Mouse (Mus musculus): ENCODE results near the gene Zfp385a.
A peak's percentile ranks its signal among the peaks of the same experiment; 100 is the strongest.

The Zfp385a gene

DNA sequence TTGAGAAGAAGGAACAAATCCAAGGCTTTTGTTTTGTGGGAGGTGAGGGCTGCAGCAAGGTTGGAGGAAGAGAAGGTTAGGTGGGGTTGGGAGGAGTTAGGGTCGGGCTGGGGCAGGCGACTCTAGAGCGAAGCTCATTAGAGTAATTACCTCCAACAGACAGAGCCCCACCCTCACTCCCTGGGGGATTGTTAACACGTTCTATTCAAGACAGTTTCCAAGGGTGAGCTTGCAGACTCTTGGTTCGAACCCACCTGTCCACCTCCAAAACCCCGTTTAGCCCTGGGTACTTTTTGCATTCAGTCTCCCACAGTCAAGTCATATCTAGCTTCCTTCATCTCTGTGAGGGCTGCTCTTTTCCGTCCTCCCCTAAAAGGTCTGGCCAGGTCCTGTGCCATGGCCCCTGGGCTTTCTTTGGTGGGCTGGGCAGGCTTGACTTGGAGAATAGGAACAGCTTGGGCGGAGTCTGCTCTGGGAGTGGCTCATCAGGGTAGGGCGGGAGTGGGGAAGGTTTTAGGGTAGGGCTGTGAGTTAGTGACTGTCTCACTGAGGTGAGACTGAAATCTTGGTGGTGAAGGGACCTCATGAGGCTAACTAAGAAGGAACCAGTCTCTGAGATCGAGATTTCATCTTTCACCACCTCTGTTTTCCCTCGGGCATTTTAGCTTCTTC is 2.8 kb downstream of the Zfp385a start:
- DNase-seq (ENCODE audit: low spot score in 2 of 2) = no peak

DNA sequence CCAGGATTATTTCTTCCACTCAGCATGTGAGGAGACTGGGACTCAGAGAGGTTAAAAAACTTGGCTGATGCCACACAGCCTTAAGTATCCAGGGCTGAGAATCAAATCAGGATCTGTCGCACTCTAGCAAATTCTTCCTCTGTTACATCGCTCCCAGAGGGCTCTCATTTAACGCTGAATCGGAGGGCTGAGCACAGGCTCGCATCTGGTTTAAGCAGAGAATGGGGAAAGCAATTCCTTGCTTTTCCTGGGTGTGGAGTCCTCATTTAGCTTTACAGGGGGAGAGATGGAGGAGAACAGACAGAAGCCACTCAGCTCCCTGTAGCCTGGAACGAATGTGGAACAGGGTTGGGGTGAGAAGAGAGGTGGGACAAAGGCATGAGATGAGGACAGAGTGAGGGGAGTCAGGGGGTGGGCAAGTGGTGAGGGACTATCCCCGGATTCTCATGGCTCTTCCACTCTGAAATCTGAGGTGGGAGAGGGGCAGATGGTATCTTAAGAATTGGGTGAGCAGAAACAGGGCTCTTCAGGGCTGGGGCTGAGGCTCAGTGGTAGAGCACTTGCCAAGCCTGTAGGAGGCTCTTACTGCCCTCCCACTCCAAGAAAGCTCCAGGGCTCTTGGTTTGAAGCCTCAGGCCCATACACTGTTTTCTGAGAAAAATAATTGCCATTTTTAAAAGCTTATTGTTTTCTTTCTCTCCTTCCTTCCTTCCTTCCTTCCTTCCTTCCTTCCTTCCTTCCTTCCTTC is 4.2 kb downstream of the Zfp385a start:
- DNase-seq (ENCODE audit: low spot score in 2 of 2) = no peak

DNA sequence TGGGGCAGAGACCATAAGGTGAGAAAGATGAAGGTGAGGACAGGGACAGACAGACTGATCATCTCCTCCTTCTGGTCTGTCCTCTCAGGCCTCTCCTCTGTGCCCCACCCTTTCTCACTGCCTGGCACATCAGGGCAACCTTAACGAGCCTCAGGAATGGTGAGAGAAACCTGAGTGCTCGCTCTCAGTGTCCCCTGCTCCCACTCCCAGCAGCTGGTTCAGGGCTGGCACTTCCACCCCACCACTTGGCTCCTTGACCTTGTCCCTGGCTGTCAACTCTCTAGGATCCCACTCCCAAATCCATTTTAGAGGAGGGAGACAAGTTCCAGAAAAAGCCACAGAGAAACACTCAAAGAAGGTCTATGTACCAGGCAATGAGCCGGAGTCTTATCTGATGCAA is 4.9 kb downstream of the Zfp385a start:
- DNase-seq (ENCODE audit: low spot score in 2 of 2) = no peak

DNA sequence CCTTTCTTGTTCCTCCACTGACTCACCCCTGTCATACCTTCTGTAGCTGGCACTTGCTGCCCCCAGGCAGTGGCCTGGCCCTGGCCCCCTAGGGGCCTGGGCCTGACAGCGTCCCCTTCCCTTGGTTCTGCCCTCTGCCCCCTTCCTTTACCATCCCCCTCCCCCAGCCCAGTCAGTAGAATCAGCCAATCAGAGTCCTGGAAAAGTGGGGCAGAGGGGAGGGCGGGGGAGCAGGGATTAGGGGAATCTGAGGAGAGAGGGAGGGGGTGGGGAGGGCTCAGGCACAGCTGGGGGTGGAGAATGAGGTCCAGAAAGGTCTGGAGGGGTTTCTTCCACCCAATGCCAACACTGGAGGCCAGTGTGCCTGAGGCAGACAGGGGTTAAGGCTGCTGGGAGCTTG is 5.7 kb downstream of the Zfp385a start:
- no peak for DNase-seq (ENCODE audit: low spot score in 2 of 2)

DNA sequence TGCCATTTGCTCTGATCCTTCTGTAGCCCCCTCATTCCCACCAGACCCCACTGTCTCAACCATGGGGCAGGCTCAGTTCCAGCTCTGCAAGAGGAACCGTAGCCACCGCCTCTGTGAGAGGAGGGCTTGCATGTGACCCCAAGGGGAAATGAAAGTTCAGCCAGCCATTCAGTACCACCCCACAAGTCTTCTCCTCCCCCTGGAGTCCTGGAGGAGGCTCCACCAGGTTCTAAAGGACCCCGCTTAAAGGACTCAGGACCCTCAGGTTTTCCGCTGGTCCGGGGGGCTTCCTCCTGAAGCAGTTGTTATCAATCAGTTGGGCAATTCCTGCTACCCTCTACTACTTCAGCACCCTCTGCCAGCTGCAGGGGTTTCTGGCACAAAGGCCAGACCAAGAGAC is 6.2 kb downstream of the Zfp385a start:
- DNase-seq (ENCODE audit: low spot score in 2 of 2) = peak in 1 of 2 experiments; percentile 47

DNA sequence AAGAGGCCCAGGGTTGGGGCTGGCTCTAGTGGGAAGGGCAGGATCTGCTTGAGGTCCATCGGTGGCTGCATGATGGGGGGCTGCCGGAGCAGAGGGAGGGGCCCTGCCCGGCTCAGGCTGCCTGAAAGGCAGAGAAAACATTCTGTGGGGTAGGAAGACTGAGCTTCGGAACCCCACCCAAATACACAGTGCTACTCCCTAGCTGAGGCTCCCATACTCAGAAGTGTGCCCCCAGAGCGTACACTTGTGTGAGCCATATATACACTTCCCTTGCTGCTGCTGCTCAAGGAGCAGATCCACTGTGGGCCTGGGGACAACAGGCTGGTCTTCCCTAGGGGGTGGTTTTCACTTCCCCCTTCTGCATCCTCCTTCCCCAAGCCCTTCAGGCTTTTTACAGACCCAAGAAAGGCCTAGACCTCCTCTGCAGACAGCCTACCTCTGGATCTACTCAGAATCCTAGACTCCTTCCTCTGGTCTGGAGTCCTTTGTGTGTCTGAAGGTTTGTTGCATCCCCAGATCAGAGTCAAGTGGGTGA is 6.7 kb downstream of the Zfp385a start:
- no peak for DNase-seq (ENCODE audit: low spot score in 2 of 2)

DNA sequence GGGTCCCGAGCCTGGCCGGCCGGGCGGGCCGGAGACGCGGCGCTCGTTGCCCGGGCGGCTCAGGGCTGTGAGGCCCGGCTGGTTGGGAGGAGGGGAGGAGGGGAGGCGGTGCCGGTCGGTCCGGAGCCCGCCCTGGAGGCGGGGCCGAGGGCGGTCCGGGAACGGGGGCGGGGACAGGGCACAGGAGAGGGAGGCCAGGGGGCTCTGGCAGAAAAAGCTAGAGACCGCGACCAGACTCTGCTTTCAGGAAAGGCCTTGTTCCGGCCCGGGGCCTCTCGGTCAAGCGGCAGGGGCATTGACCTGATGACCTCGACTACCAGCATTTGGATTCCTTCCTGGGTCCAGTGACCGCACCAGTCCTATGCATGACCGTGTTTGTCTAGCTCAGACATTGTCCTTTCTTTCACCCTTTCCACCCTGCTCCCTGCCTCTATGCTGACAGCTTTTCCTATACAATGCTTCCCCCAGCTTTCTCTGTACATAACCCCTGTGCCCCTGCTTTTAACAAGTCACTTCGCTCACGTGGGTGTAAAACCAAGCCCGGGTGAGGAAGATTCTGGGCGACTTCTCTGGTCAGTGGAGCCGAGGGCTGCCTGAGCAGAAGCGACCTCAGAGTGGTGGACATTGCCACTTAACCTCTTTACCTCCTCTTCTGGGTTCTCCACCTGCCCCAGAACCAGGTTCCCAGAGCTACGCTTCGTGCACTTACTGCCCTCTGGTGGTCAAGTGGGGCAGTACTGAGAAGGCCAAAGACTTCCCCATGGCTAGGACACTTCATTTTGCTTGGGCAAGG is 16.2 kb downstream of the Zfp385a start:
- peak; percentile 70 to 82 for DNase-seq (ENCODE audit: low spot score in 2 of 2)

DNA sequence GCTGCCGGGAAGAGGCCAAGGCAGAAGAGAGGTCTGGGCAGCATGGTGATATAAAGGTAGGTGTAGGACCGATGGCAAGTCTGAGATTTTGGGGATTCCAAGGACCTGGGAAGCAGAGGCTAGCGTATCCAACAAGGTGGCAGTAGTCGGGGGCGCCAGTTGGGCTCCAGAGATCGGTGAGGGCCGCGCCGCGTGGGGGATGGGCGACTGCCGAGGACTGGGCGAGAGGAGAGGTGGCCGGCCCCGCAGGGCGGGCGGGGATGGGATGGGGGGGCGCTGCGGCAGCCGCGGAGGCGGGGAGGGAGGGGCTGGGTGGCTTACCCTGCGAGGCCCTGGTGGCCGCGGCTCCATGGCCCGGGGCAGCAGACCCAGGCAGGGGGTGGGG is 16.8 kb downstream of the Zfp385a start:
- DNase-seq (ENCODE audit: low spot score in 2 of 2) = no peak

DNA sequence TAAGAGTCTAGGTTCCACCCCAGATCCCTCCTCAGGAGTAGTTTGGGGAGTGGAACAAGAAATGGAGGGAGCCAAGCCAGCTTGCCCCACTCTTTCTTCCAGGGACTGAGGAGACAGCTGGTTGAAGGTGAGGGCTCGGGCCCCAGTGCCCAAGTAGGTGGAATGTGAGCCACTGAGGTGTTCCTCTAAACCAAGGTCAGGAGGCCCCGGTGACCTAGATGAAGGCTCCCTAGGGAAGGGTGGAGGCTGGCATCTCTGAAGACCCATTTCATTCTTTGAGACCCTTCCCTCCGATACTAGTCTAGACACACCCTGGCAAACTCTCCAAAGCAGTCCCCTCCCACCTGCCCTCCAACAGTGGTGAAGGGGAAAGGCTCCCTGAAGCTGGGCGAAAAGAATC is 17.5 kb downstream of the Zfp385a start:
- DNase-seq (ENCODE audit: low spot score in 2 of 2) = no peak

DNA sequence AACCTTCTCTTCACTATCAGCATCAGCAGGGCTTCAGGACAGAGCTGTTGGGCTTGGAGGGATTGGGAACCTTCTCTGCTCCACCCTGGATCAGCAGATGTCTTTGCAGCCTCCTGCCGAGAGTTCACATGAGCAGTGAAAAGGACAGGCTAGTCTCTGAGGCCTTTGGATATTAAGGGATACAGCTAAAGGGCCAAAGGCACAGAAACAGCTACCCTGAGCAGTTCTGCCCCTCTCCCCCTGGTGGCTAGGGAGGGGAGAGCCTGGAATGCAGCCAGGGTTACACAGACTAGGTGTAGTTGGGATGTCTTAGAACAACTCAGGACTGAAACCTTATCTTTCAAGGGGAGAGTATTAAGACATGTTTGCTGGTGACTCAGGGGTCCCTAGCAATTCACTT is 18.8 kb downstream of the Zfp385a start:
- DNase-seq (ENCODE audit: low spot score in 2 of 2) = no peak

DNA sequence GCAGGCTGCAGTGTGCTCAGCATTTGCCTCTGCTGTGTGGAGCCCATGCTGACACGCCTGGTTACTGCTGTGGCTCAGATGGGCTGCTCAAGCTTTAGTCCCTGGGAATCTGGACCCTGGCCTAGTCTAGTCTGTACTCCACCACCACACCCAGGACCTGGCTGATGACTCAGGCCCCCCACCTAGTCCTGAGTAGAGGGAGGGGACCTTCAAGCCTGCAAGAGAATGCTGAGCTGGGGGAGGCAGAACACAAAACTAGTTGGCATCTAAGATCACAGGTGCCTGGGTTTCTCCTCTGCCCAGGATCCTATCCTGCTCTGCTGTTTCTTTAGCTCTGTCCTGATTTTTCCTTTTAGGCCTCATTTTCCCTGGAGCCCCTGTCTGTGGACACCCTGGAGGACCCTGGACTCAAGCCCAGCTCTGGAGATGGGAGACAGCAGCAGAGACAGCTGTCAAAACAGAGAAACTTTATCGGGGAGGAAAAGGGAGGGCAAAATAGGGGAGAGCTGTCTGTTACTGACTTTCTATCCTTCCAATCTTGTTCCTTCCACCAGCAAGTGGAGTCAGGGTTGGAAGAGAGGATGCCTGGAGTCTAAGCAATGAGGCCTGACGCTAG is 21.6 kb downstream of the Zfp385a start:
- no peak for DNase-seq (ENCODE audit: low spot score in 2 of 2)

DNA sequence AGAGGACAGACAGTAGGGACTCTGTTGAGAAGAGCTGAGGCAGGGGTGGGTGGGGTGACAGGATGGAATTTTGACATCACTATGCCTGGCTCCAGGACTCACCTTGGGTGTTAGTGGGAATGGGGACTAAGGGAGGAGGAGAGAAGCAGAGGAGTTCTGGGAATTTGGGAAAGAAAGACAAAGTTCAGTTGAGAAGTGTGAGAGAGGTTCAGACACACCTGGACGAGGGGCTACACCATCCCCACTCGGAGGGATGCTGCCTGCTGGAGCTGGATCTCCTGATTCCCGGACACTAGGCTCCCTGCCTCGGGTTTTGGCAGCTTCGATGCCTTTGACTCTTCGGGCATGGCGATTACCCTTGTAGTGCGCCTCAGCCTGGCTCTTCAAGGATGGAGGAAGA is 22.2 kb downstream of the Zfp385a start:
- no peak for DNase-seq (ENCODE audit: low spot score in 2 of 2)

DNA sequence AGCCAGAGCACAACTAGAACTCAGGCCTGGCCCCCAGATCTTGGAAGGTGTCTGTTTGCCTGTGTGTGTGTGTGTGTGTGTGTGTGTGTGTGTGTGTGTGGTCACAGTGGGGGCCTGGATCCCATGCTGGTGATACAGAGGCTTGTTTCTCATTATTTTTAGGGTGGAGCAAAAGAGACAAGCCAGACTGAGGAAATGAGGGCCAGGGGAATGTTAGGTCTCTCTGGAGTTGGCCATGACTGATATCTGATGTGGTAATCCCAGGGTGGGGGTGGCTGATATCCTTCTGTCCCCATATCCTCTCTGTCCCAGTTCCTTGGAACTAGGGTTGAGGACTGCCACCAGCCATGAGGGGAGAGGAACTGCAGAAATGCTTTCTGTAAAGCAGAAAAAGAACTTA is 22.8 kb downstream of the Zfp385a start:
- no peak for DNase-seq (ENCODE audit: low spot score in 2 of 2)

DNA sequence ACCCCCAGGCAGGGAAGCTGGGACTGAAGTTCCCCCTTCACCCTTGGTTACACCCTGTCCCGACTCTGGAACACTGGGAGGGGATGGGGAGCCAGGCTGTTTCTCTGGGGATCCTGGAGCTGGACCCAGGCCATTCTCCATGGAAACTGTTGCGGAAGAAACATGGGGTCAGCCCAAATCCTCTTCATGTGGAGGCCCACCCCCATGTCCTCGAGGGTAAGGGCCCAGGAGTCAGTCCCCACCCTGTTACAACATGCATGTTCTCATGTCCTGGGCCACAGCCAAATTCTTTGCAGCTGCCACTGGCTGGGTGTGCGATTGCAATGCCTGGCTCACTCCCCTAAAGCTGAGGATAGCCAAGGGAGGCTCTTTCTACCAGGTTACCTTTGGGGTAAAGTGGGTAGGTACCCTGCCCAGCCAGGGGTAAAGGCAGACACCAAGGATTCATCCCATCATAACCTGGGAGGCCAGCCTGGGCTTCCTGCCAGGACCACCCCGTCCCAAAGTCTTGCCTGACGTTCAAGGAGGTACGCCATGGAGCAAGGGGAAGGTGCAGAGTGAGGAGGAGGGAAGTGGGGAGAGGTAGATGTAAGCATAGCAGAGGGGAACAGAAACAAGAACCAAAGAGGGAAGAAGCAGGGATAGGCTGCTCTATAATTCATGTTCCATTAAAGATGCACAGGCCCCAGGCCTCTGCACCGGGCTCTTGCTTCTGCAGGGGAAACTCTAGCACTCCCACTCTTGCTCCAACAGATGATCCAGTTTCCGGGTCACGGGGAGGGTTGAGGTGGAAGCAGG is 23.7 kb downstream of the Zfp385a start:
- no peak for DNase-seq (ENCODE audit: low spot score in 2 of 2)

DNA sequence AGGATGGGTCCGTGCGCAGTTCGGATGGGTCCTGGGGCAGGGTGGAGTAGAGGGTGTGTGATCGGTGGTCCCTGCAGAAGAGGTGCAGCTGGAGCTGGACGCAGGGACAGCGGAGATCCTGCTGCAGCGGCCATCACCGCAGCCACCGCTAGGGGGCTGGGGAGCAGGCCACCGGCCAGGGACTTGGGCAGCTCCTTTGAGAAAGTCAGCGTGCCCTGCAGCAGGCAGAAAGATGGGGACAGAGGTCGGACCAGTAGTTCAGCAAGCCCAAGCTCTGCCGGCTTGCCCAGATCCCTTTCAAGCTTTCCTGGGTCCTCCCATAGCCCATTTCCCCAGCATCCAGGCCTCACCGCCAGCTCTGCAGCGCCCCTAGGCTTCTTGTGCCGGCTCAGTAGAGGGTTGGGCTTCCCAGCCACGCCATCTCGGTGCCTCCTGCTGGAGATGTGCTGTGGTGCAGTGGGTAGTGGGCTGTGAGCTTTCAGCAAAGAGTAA is 24.8 kb downstream of the Zfp385a start:
- peak in 1 of 2 experiments; percentile 46 for DNase-seq (ENCODE audit: low spot score in 2 of 2)

DNA sequence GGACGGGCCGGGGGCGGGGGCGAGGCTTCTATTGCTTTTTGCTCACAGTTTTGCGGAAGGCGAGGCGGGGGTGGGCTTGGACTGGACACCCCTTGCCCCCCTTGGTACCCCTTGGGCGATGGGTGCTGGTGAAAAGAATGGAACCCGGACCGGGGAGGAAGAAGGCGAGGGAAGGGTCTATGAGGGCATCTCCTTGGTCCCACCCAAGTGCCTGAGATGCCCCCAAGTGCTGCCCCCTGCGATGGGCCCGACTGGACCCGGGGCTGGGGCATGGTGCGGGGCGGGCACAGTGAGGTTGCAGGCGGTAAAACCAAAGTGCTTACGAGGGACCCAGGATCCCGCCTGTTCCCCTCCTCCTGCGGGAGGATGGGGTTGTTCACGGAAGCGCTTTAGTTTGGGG is 25.7 kb downstream of the Zfp385a start:
- DNase-seq (ENCODE audit: low spot score in 2 of 2) = no peak

DNA sequence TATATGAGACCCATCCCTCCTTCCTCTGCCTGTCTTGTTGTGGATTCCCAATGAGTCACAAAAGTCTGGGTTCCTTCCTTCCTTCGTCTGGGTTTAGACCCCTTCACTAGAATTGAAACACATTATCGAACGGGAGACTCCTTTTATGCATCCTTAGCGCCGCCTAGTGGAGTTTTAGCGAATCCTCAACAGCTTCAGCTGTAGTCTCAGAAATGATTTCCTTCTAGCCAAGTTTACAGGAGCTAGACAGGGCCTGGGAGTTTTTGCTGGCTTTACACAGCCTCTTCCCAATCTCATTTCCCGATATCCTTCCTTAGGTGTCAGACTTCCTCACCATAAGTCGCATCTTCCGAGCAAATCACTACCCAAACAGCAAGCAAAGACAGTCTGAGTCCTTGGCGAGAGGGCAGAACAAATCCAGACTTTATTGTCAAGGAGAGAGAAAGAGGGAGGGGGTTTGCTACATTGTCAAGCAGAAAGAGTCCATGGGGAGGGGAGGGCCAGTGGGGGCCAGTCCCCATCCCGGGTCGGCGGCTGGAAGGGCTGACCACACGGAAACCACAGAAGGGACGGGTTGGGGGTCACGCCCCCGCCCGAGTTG is 26.3 kb downstream of the Zfp385a start:
- DNase-seq (ENCODE audit: low spot score in 2 of 2) = no peak

DNA sequence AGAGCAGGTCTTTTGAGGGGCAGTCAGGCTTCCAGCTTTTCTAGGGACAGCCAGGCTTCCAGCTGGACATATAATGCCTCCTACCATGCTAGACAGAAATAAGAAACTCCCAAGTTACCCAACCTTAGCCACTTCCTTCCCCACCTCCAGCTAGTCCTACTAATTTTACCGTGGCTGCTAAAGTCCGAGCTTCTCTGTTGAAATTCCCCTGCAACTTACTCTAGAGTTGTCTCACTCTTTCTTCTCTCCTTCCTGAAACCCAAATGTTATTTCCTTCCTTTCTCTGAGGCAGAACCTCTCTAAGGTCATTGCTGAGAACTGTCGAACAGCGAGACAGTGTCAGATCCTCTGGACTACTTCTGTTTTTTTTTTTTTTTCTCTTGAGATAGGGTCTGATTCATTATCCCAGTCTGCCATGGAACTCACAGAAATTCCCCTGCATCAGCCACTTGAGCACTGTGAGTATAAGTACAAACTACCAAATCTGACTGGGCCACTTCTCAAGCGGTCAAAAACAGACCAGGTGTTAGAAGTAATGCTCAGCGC is 29.5 kb downstream of the Zfp385a start, which contains the start of gene Gpr84:
TSS of gene Gpr84 (minus strand) at position 248 of the 546 bp plus-strand sequence.
- no peak for DNase-seq (ENCODE audit: low spot score in 2 of 2)

DNA sequence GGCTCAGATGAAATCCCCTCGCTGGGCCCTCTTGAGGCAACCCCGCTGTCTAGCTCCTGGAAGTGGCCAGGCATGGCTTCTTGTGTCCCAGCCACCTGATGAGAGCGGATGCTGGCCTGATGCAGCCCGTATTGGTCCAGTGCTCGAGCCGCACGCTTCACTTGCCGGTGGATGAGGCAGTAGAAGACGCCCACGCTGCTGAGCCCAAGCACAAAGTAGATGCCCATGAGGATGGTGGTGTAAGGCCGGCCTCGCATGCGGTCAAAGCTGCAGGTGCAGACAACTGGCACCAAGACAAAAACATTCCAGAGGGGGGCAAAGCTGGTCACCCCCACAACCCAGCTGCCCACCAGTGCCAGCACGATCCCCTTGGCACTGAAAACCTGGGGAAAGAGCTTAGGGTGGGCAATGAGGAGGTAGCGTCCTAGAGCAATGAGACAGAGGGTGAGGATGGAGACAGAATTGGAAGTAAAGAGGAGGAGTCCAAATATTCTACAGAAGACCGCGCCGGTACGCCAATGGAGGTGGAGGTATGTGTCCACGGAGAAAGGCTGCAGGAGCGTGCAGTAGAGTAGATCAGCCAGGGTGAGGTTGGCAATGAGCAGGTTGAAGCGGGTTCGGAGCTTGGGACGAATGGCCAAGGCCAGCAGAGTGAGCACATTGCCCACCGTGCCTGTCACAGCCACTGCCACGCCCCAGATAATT is 30.9 kb downstream of the Zfp385a start:
- no peak for DNase-seq (ENCODE audit: low spot score in 2 of 2)
